Mouse (Mus musculus) midbrain, embryonic 11.5 days (tissue): ENCODE measurements at regions not wholly inside any gene's neighbourhood (a gene's known extent, or its start where the extent isn't known, plus 50 kb on each side); places are given as distances from the start of the nearest gene placed in this dataset.
"Not testable (repeated sequence)": the region's sequence is repeated elsewhere in the genome, so short reads cannot be mapped to it uniquely, and the experiment has no call there.

Experiments used
- ATAC-seq: fragments of 200-750 bp; cut with Nextera tagmentation; 2 replicates; pipeline ENCODE4 v1.8.0; 2017; ENCODE audit warnings: moderate TSS enrichment, moderate library complexity; ENCODE audit not compliant: low FRiP score
- DNase-seq: peaks from one replicate; pipeline ENCODE4 v3.0.0; 2015; ENCODE audit warnings: low spot score; ENCODE audit errors: missing footprints
- H3K27ac ChIP-seq: fragments of 300-500 bp; sonication (generic); 2 replicates; pipeline ENCODE4 v1.5.1; 2014; ENCODE audit warnings: low read depth, low read length
- H3K27me3 ChIP-seq: fragments of 300-500 bp; sonication (generic); 2 replicates; pipeline ENCODE4 v1.6.1; 2014; ENCODE audit warnings: mild to moderate bottlenecking, low read length, moderate library complexity, mixed read lengths; ENCODE audit not compliant: control insufficient read depth, insufficient read depth
- H3K36me3 ChIP-seq: fragments of 300-500 bp; sonication (generic); 2 replicates; pipeline ENCODE4 v1.6.1; 2014; ENCODE audit warnings: mild to moderate bottlenecking, low read length, moderate library complexity, mixed read lengths; ENCODE audit not compliant: control insufficient read depth, insufficient read depth
- H3K4me1 ChIP-seq: fragments of 300-500 bp; sonication (generic); 2 replicates; pipeline ENCODE4 v1.6.1; 2014; ENCODE audit warnings: low read length; ENCODE audit not compliant: control insufficient read depth, insufficient read depth
- H3K4me2 ChIP-seq: fragments of 300-500 bp; sonication (generic); 2 replicates; pipeline ENCODE4 v1.6.1; 2014; ENCODE audit warnings: mild to moderate bottlenecking, moderate library complexity
- H3K4me3 ChIP-seq: fragments of 300-500 bp; sonication (generic); 2 replicates; pipeline ENCODE4 v1.5.1; 2014; ENCODE audit warnings: low read depth, low read length
- H3K9ac ChIP-seq: fragments of 300-500 bp; sonication (generic); 2 replicates; pipeline ENCODE4 v1.6.1; 2014; ENCODE audit warnings: low read length
- H3K9me3 ChIP-seq: fragments of 300-500 bp; sonication (generic); 2 replicates; pipeline ENCODE4 v1.6.1; 2016; ENCODE audit warnings: low read length; ENCODE audit not compliant: control insufficient read depth
- WGBS: fragments of 180-500 bp; shearing (Covaris S2); extraction: QIAGEN DNeasy Blood & Tissue Kit; methylation state at CpG from one replicate; pipeline ENCODE4 v1.1.7; 2014; 5-methylcytosine and 5-hydroxymethylcytosine counted together

DNA sequence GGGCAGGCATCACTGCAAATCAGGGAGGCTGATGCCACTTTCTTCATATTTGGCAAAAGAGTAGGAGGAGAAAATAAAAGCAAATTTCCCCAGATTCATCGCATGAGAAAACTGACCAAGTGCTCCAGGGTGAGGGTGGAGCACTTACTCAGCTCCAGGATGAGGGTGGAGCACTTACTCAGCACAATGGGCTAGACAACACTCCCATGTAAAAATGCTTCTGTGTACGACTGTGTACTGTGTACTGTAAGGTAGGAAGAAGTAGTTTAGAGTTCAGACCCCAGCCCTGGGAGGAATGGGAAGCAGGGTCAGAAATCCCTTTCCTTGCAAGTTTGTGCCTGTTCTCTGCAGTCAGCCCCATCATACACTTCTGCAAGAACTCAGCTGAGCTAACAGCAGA, 245.3 kb upstream of the Ell2 start:
- H3K4me3 ChIP-seq: no peak overlapping the region
- H3K4me2 ChIP-seq: no peak overlapping the region
- no peak for DNase-seq
- H3K4me1 ChIP-seq: no peaks in the 10 kb centered on the region
- 68% methylated on average over 2 of the region's 2 CpGs for WGBS
- no peaks in the 10 kb centered on the region for H3K9me3 ChIP-seq
- H3K27me3 ChIP-seq: no peaks in the 10 kb centered on the region
- no peak for ATAC-seq
- no peaks in the 10 kb centered on the region for H3K36me3 ChIP-seq
- no peak overlapping the region for H3K27ac ChIP-seq
- no peak overlapping the region for H3K9ac ChIP-seq

DNA sequence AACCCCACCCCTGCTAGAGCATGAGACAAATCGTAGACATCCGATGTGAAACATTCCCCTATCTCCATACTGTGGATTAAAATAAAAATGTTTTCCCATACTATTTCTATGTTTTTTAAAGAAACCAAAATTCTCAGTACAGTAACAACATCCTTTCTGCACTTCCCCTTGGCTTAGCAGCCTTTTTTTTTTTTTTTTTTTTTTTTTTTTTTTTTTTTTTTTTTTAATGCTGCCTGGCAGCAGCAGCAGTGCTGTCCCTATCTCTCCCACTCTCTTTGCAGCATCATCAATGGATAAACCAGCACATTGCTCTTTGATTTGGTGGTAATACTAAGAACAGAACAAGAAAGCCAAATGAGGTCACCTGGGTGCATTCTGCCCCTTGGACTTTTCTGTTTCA, 239.3 kb upstream of the Ell2 start:
- no peak overlapping the region for H3K27ac ChIP-seq
- ATAC-seq (no peak), DNase-seq (no peak)
- no peaks in the 10 kb centered on the region for H3K9me3 ChIP-seq
- H3K36me3 ChIP-seq: no peaks in the 10 kb centered on the region
- H3K4me3 ChIP-seq: no peak overlapping the region
- no peaks in the 10 kb centered on the region for H3K27me3 ChIP-seq
- H3K4me1 ChIP-seq: no peaks in the 10 kb centered on the region
- 93% methylated on average over 2 of the region's 2 CpGs for WGBS
- H3K9ac ChIP-seq: no peak overlapping the region
- no peak overlapping the region for H3K4me2 ChIP-seq

DNA sequence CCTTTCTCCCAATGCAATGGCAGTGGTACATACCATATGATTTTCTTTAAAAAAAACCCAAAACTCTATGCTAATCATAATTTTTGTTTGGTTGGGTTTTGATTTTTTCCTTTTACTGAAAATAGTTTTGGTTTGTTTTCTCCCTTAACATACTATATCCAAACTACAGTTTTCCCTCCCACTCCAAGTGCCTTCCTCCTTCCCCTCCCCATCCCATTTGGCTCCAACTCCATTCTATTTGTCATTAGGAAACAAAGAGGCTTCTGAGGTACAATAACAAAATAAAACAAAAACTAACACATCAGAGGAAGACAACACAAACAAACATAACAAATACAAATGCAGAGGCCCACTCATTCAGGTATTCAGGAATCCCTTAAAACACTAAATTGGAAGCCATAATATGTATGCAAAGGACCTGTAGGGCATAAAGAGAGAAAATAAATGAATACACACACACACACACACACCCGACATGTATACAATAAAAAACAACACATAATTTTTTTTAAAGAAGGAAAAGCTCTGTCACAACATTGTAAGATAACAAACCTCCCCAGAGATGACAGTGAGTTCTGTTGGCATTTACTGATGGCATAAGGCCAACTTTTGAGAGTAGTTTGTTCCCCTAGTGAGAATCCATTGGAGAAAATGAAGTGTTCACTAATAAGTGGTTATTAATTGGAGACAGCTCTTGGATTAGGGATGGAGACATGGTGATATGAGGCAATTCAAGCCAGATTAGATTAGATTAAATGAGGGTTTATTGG, 230.5 kb upstream of the Ell2 start:
- Histone ChIP-seq H3K27ac (no peak overlapping the region), H3K4me1 (no peaks in the 10 kb centered on the region), H3K36me3 (no peaks in the 10 kb centered on the region), H3K9ac (no peak overlapping the region), H3K4me3 (no peak overlapping the region), H3K4me2 (no peak overlapping the region), H3K9me3 (no peaks in the 10 kb centered on the region), H3K27me3 (no peaks in the 10 kb centered on the region)
- no peak for ATAC-seq
- 79% methylated on average over 1 of the region's 1 CpGs for WGBS
- DNase-seq: no peak

DNA sequence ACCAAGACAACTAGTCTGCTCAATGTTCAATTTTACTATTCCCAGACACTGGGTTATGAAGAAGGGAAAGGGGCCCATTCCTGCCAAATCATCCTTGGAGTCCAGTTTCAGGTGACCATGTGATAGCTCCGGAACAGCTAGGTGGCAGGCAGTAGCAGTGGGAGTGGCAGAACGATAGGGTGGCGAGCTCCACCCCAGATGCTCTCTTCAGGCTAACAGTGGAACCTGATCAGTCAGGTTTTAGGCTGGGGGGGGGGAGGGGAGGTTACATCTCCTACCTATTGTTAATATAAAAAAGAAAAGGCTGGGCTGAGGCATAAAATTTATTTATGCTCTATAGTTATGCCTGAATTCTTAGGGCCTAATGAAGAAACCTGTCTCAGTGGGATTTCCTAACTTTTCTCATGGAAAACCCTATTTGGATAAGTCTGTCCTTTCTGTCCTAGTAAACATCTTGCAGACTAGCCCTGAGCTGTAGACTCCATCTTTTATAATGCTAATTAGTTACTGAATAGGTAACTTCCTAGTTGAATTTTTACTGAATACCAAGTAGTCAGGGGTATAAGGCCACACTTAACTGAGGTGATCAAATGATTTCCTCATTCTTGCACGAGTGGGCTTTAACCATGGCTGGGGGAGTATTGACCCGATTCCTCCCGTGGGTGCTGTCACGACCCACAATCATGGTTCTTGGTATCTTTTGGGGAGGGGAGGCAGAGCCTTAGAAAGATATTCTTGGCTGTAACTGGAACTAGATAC, 223.2 kb upstream of the Ell2 start:
- not testable (repeated sequence) for ATAC-seq
- WGBS: 89% methylated on average over 7 of the region's 7 CpGs

DNA sequence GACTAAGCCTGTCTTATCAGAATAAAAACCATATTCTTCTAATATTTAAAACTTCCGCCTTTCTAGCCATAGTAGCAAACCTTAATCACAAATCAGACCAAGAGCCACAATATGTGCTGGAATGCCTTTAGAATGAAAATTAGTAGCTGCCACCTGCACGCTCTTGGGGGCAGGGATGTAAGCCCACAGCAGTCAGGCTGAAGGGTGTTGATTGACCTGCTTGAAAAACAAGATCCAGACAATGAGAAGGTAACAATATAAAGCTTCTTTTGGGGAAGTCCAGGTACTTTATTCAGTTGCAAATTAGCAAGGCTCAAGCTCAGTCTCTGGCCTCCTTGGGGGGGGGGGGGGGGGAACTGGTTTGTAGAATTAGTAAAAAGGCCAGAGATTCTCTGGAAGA, 222.3 kb upstream of the Ell2 start:
- ATAC-seq: not testable (repeated sequence)

More for the DNA sequence above, 223.2 kb upstream of the Ell2 start:
- not testable (repeated sequence) for H3K4me1 ChIP-seq, H3K27ac ChIP-seq, H3K4me3 ChIP-seq, H3K9ac ChIP-seq, DNase-seq, H3K27me3 ChIP-seq, H3K4me2 ChIP-seq, H3K9me3 ChIP-seq, H3K36me3 ChIP-seq

DNA sequence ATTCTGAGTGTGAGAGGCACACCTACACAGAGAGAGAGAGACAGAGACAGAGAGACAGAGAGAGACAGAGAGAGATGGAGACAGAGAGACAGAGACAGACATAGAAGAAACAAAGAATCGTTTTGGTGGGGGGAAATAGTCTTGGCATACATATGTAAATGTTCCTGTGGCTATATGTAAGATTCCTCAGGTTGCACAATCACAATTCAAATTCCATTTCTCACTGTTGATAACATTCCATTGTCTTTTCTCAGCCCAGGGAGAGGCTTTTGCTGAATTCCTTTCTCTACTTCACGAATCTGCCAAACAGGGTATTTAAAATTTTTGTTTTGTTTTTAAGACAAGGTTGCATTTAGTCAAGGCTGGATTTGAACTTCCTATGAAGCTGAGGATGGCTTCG, 205.0 kb upstream of the Ell2 start:
- H3K4me2 ChIP-seq: no peak overlapping the region
- H3K36me3 ChIP-seq: no peaks in the 10 kb centered on the region
- H3K4me1 ChIP-seq: no peaks in the 10 kb centered on the region
- WGBS: 78% methylated on average over 3 of the region's 3 CpGs
- no peaks in the 10 kb centered on the region for H3K9me3 ChIP-seq
- no peaks in the 10 kb centered on the region for H3K27me3 ChIP-seq
- no peak overlapping the region for H3K9ac ChIP-seq
- H3K4me3 ChIP-seq: no peak overlapping the region
- no peak overlapping the region for H3K27ac ChIP-seq
- ATAC-seq: no peak
- DNase-seq: no peak

More for the DNA sequence above, 222.3 kb upstream of the Ell2 start:
- not testable (repeated sequence) for H3K27ac ChIP-seq, DNase-seq, H3K4me1 ChIP-seq, H3K4me3 ChIP-seq, H3K27me3 ChIP-seq, H3K4me2 ChIP-seq, H3K9ac ChIP-seq, H3K9me3 ChIP-seq, H3K36me3 ChIP-seq
- 80% methylated on average over 2 of the region's 2 CpGs for WGBS

DNA sequence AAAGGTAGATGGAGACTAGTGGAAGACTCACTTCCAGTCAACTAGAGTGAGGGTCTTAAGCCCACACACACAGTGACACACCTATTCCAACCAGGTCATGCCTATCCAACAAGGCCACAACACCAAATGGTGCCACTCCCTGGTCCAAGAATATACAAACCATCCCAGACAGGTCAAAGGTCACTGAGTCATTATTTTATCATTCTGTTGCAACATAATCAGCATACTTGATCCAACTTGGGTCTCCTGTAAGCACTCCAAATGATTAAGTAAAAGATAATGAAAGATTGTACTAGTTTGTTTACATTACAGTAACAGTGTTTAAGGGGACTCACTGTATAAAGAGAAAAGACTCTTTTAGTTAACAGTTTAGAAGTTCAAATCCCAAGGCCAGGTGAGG, 203.2 kb upstream of the Ell2 start:
- Histone ChIP-seq H3K9ac (no peak overlapping the region), H3K9me3 (no peaks in the 10 kb centered on the region), H3K27me3 (no peaks in the 10 kb centered on the region), H3K27ac (no peak overlapping the region), H3K4me1 (no peaks in the 10 kb centered on the region), H3K36me3 (no peaks in the 10 kb centered on the region), H3K4me3 (no peak overlapping the region), H3K4me2 (no peak overlapping the region)
- no peak for ATAC-seq
- DNase-seq: no peak

DNA sequence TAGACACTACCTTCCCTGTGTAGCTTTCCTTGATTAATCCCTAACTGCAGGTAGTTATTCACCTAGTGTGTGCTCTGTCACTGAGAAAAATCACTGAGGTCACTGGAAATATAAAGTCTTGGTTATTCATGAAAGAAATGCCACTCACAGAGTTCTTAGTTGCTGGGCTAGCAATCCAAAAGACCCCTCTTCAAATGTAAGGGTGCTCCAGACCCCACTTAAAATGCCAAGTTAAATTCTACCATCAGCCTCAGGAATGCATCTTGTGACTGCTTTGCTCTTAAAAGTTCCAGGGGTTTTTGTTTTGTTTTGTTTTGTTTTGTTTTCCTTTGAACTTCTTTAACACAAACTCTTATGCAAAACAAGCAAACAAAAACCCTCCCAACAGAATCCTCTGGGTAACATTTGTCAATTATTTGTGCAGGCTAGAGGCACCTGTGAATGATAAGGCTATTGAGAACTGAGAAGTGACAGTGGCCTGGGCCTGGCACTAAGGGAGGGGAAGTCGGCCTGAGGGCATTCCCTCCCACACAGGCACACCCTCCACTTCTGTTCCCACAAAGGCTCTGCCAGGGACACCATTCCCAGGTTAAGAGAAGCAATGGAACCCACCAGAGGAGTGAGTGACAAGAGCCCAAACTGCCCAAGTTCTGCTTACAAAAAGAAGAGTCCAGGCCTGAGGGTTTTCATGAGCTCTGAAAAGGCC, 192.1 kb upstream of the Ell2 start:
- Histone ChIP-seq H3K4me3 (no peak overlapping the region), H3K9me3 (no peaks in the 10 kb centered on the region), H3K27ac (no peak overlapping the region), H3K27me3 (no peaks in the 10 kb centered on the region), H3K36me3 (no peaks in the 10 kb centered on the region), H3K4me2 (no peak overlapping the region), H3K4me1 (no peaks in the 10 kb centered on the region), H3K9ac (no peak overlapping the region)
- 72% methylated on average over 1 of the region's 1 CpGs for WGBS
- DNase-seq (no peak), ATAC-seq (no peak)
